Mouse (Mus musculus) MEL (cell line): ENCODE data around the gene Haus8.

ENCODE experiments used
- BHLHE40 ChIP-seq: IDR thresholded peaks from 2 replicates; pipeline ENCODE4 v1.6.1; 2012; ENCODE audit warnings: low read depth, mild to moderate bottlenecking, inconsistent platforms, low read length, improper control_type of control experiment, borderline replicate concordance
- CTCF ChIP-seq, 3 experiments: IDR thresholded peaks in 2 of 3; conservative IDR thresholded peaks in 1 of 3; 2 replicates each; pipeline ENCODE4 v1.5.1; 2011 to 2012; ENCODE audit warnings: low read length in 3 of 3, low read depth in 2 of 3, mild to moderate bottlenecking in 2 of 3, improper control_type of control experiment in 1 of 3, inconsistent platforms in 1 of 3, mixed read lengths in 1 of 3, moderate library complexity in 1 of 3; ENCODE audit not compliant: control insufficient read depth in 1 of 3, insufficient read depth in 1 of 3, poor library complexity in 1 of 3, severe bottlenecking in 1 of 3
- ELF1 ChIP-seq: IDR thresholded peaks from 2 replicates; pipeline ENCODE4 v1.6.1; 2014; ENCODE audit warnings: low read depth, mild to moderate bottlenecking, inconsistent platforms, low read length, improper control_type of control experiment, moderate library complexity
- EP300 ChIP-seq, 2 experiments: IDR thresholded peaks; 2 replicates each; pipeline ENCODE4 v1.6.1; 2011; ENCODE audit warnings: improper control_type of control experiment in 2 of 2, low read length in 2 of 2, low read depth in 1 of 2, mild to moderate bottlenecking in 1 of 2
- GATA1 ChIP-seq: IDR thresholded peaks from 2 replicates; pipeline ENCODE4 v1.6.1; 2011; ENCODE audit warnings: low read depth, low read length, improper control_type of control experiment
- MAFK ChIP-seq: IDR thresholded peaks from 2 replicates; pipeline ENCODE4 v1.6.1; 2011; ENCODE audit warnings: low read depth, mild to moderate bottlenecking, low read length, improper control_type of control experiment, borderline replicate concordance
- MAX ChIP-seq: IDR thresholded peaks from 2 replicates; pipeline ENCODE4 v1.6.1; 2011; ENCODE audit warnings: low read length, improper control_type of control experiment
- POLR2A ChIP-seq, 2 experiments: IDR thresholded peaks; 2 replicates each; pipeline ENCODE4 v1.6.1; 2011 to 2012; ENCODE audit warnings: low read length in 2 of 2, mild to moderate bottlenecking in 2 of 2, control low read depth in 1 of 2, improper control_type of control experiment in 1 of 2, low read depth in 1 of 2, moderate library complexity in 1 of 2; ENCODE audit not compliant: control insufficient read depth in 1 of 2, insufficient read depth in 1 of 2, poor library complexity in 1 of 2
- RCOR1 ChIP-seq: IDR thresholded peaks from 2 replicates; pipeline ENCODE4 v1.6.1; 2012; ENCODE audit warnings: low read depth, mild to moderate bottlenecking, inconsistent platforms, low read length, improper control_type of control experiment
- TAL1 ChIP-seq: IDR thresholded peaks from 2 replicates; pipeline ENCODE4 v1.6.1; 2012; ENCODE audit warnings: mild to moderate bottlenecking, inconsistent platforms, low read length, moderate library complexity, mixed read lengths
- TCF12 ChIP-seq: IDR thresholded peaks from 2 replicates; pipeline ENCODE4 v1.6.1; 2014; ENCODE audit warnings: low read depth, mild to moderate bottlenecking, inconsistent platforms, low read length, improper control_type of control experiment, moderate library complexity
- USF1 ChIP-seq: IDR thresholded peaks from 2 replicates; pipeline ENCODE4 v1.6.1; 2014; ENCODE audit warnings: low read depth, mild to moderate bottlenecking, inconsistent platforms, low read length, improper control_type of control experiment, moderate library complexity
- ZMIZ1 ChIP-seq: IDR thresholded peaks from 2 replicates; pipeline ENCODE4 v1.6.1; 2012; ENCODE audit warnings: low read depth, mild to moderate bottlenecking, inconsistent platforms, low read length, improper control_type of control experiment, moderate library complexity

DNA sequence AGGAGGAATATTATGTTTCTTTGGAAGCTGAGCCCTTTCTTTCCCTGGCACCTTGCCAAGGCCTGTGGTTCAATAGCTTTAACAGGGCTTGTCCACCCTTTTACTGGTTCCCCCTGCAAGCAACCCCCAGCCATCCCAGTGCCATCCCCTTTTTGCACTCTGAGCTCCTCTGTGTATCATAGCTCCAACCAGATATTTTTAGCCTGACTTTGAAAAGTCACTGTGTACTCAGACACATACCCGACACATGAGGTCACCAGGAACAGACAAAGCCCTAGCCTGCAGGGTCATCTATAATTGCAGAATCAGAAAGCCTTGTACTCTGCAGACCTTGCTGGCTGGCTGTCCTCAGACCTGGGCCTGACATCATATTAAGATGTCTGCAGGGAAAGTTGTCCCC, 40.0 kb upstream of the Haus8 start:
- TF ChIP-seq TCF12 (no peak), CTCF (IDR thresholded peaks at IDR 0.05 in 2 of 3, conservative IDR thresholded peaks at IDR 0.05 in 1 of 3; ENCODE audit: control insufficient read depth in 1 of 3, insufficient read depth in 1 of 3, low read depth in 2 of 3, low read length in 3 of 3, poor library complexity in 1 of 3, severe bottlenecking in 1 of 3) (no peak), USF1 (no peak), EP300 (IDR thresholded peaks at IDR 0.05; ENCODE audit: low read depth in 1 of 2, low read length in 2 of 2) (no peak), MAFK (no peak), TAL1 (no peak), POLR2A (IDR thresholded peaks at IDR 0.05; ENCODE audit: control insufficient read depth in 1 of 2, insufficient read depth in 1 of 2, low read depth in 1 of 2, low read length in 2 of 2, poor library complexity in 1 of 2) (no peak), ELF1 (no peak), BHLHE40 (no peak), MAX (no peak), ZMIZ1 (no peak), RCOR1 (no peak), GATA1 (no peak)
